Mouse (Mus musculus) heart, postnatal 0 days (tissue): ENCODE measurements around the gene Lrrc45.

Experiments used
- CTCF ChIP-seq: IDR thresholded peaks from 2 replicates; pipeline ENCODE4 v1.5.1; 2016; ENCODE audit warnings: antibody characterized with exemption, control low read depth, low read depth
- EP300 ChIP-seq: IDR thresholded peaks from 2 replicates; pipeline ENCODE4 v1.6.1; 2016; ENCODE audit warnings: antibody characterized with exemption, low read depth

DNA sequence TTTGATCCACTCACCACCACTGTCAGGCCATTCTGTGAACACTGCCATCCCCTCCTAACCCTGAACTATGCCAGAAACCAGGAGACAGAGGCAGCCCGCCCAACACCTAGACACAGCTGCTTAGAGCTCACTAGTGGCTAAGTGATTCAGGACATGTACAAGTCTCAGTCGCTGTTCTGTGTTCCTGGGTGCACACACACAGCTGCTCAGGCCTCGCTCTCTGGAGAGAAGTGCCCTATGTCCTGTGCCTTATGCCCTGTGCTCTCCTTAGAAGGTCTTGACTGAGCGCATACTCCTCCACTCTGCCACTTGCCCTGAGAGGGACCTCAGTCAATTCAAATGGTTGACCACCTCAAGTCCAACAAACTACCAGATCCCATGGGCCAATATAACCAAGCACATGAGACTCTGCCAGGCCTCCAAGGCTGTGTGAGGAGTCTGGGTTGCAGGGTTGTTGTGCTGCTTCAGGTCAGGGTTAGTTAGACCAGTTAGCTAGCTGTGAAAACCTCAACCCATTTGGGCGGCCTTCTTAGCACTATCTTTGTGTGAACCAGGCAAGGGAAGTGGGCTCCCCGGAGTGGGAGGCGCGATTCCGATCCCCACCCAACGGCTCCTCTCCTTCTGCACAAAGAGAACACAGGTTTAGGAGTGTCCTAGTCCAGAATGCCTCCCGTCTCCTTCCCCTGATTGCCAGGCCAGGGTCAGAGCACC lies 15.0 kb downstream of the Lrrc45 start:
- TF ChIP-seq CTCF (no peak), EP300 (no peak)
